Mouse (Mus musculus): ENCODE measurements around the gene Rab22a.
"Not testable (repeated sequence)": the region's sequence is repeated elsewhere in the genome, so short reads cannot be mapped to it uniquely, and the experiment has no call there.

The Rab22a gene

GRCm38 (mm10) chr2:173716966-173717365 is 57.4 kb downstream of the Rab22a start:
- intact Hi-C loops (cut with DNase I) = no loop called here

DNA sequence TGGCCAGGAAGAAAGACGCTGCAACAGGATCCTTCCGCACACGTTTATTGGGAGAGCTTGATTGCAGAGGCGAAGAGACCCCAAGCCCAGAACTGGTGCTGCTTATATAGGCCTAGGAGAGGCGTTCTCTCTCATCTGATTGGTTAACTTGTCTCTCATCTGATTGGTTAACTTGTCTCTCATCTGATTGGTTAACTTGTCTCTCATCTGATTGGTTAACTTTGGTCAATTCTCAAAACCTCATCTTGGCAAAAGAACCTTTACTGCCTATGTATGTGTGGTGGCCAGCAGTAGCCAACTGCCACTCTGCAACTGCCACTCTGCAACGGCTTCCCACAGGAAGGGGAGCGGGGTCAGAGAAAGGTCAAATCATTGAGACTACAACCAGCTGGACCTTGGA is 59.6 kb downstream of the Rab22a start, which contains the start of gene 1700010B08Rik:
Gene 1700010B08Rik, plus strand, starts transcription at position 301 of the 400 bp plus-strand sequence.
- intact Hi-C loops (cut with DNase I) = not testable (repeated sequence)

DNA sequence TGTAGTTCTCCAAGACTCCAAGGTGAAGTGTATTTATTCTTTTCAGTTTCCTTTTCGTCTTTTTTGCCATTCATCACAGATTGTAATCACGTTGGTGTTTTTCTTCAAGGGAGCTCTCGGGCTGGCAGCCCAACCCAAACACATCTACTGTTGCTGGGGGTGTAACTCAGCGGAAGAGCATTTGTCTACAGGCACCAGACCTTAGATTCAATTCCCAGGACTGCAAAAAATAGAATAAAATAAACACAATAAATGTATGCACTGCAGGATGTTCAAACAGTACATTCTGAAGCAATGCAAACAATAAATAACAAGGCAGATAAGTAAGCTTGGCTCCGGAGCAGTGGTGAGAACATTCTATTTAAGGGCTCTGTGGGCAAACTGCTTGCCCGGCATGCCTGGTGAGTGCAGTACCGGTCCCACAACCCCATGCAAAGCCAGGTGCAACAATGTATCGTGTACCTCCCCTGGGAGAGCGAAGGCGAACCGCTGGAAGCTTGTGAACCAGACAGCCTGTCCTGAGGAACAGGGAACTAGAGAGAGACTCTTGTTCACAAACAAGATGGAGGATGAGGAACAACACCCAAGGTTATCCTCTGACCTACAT is 62.8 kb downstream of the Rab22a start:
- intact Hi-C loops (cut with DNase I) = no loop called here

- intact Hi-C loops (cut with DNase I) = no loop called here
These were observed 64.8 kb downstream of the Rab22a start for GRCm38 (mm10) chr2:173724382-173724781.

- intact Hi-C loops (cut with DNase I) = no loop called here
These were observed 65.6 kb downstream of the Rab22a start for GRCm38 (mm10) chr2:173724940-173725807.

DNA sequence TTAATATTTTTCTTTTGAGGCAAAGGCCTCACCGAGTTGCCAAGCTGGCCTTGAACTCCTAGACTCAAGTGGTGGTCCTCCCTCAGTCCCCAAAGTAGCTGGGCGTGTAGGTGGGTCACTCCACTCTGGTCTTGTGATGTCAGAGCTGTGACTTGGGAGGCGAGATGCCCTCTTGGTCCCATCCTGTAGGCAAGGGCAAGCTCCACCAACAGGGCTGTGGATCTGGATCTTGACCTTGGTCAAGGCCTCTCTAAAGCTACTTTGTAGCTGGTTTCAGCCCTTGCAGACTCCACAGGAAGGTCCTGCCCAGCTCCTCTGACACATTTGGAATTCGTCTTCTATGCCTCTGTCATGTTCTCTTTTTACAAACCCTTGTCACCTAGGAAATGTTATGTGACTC is 66.3 kb downstream of the Rab22a start:
- intact Hi-C loops (cut with DNase I) = no loop called here

- intact Hi-C loops (cut with DNase I) = loop anchor here (10.0 kb wide), 1 partner anchor 146 kb away; no protein-coding TSS in a partner anchor
These were observed 70.9 kb downstream of the Rab22a start for GRCm38 (mm10) chr2:173730444-173730966.

- intact Hi-C loops (cut with DNase I) = loop anchor here (10.0 kb wide), 1 partner anchor 150 kb away; no protein-coding TSS in a partner anchor
These were observed 74.9 kb downstream of the Rab22a start for GRCm38 (mm10) chr2:173734426-173734825.

- intact Hi-C loops (cut with DNase I) = loop anchor here (10.0 kb wide), 1 partner anchor 153 kb away; no protein-coding TSS in a partner anchor
These were observed 77.8 kb downstream of the Rab22a start, which contains the start of gene Vapb for GRCm38 (mm10) chr2:173737222-173737989. Gene Vapb, plus strand, starts transcription at chr2:173737511.

GRCm38 (mm10) chr2:173738232-173738631 is 78.7 kb downstream of the Rab22a start:
- intact Hi-C loops (cut with DNase I) = loop anchor here (10.0 kb wide), 1 partner anchor 153 kb away; no protein-coding TSS in a partner anchor

DNA sequence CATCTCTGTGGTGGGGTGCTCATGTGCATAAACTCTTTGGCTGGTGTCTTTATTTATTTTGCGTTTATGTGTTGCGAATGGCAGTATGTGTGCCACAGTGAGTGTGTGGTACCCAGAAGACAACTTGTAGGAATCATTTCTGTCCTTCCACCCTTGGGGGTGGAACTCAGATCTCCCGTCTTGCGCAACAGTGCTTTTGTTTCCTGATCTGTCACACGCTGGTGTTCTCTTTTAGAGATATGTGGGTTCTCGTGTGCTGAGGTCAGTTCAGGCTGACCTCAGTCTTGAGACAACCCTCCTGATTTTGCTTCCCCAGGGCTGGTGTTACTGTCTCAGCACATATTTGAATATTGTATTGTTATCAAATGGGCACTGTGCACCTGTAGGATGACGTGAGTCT is 79.5 kb downstream of the Rab22a start:
- intact Hi-C loops (cut with DNase I) = loop anchor here (10.0 kb wide), 1 partner anchor 154 kb away; no protein-coding TSS in a partner anchor

GRCm38 (mm10) chr2:173742090-173742489 is 82.5 kb downstream of the Rab22a start:
- intact Hi-C loops (cut with DNase I) = no loop called here

DNA sequence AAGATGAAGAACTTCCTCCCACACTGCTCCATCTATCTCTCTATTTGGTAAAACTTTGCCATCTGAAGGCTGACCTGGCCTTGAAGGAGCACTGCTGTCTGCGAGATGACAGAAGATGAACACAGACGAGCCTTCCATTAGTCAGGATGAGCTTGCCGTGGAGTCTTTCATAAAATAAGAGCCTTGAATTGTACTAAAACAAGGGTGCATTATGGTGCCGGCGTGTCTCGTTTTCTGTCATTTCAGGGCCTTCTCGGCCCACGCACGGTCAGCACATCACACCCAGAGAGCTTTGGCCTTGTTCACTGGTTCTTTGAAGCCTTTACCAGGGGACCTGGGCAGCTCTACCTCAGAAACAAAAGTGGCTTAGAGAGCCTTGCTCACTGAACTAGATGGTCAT is 83.2 kb downstream of the Rab22a start:
- intact Hi-C loops (cut with DNase I) = no loop called here

- intact Hi-C loops (cut with DNase I) = no loop called here
These were observed 84.7 kb downstream of the Rab22a start for GRCm38 (mm10) chr2:173744070-173744815.

GRCm38 (mm10) chr2:173748961-173749659 is 89.5 kb downstream of the Rab22a start:
- intact Hi-C loops (cut with DNase I) = no loop called here

DNA sequence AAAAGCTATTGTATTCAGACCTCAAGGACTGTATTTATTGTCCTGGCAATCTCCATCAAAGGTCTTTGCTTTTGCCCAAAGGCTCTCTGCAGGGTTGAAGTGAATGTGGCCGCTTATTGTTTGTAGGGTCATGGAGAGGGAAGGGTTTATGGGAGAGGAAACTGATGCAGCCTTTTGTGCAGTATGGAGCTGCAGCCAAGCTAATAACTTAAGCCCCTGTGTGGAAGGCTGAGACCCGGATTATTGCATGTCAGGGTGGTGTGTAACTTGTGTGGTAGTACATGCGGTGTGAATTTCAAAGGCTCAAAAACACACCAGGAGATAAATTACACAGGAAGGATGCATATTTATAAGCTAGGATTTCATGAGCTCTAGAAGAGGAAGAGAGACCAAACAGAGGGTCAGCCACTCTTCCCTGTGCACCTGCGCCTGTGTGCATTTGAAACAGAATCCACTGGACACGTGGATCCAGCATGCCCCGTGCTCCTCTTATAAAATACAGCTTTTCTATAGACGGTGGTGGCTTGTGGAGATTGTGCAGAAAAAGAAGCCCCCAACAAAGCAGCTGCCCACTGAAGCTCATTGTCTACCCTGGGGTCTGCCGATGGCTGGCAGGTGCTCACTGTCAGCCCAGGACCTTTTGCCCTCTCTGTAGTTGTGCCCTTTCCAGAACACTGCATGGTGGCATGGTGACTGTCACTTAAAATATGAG is 96.0 kb downstream of the Rab22a start:
- intact Hi-C loops (cut with DNase I) = no loop called here
